Mouse (Mus musculus) neutrophil, adult 5-6 weeks (primary cell): ENCODE measurements around the gene Lad1. TPM values are rescaled to one million over a fixed set of nuclear protein-coding genes. Genes with fewer than 3 reads are reported as not detected.

Source experiments
- ATAC-seq: fragments of 151-379, 151-347 bp; 2 replicates; pipeline ENCODE4 v1.8.0; 2017; ENCODE audit warnings: mild to moderate bottlenecking, moderate TSS enrichment; ENCODE audit not compliant: insufficient number of reproducible peaks, poor library complexity, low FRiP score, severe bottlenecking; ENCODE audit errors: extremely low read depth
- total RNA-seq: library from RNA; stranded (forward); fragments of 200-1000 nt; gene quantifications from 2 replicates; pipeline ENCODE4 v1.2.3, GENCODE M21; 2017

Lad1 gene
- total RNA-seq, 1 experiment from 2014 or later, result 0.12 TPM

- no peak for ATAC-seq
These were observed 20.2 kb downstream of the Lad1 start for GRCm38 (mm10) chr1:135838626-135839025.

DNA sequence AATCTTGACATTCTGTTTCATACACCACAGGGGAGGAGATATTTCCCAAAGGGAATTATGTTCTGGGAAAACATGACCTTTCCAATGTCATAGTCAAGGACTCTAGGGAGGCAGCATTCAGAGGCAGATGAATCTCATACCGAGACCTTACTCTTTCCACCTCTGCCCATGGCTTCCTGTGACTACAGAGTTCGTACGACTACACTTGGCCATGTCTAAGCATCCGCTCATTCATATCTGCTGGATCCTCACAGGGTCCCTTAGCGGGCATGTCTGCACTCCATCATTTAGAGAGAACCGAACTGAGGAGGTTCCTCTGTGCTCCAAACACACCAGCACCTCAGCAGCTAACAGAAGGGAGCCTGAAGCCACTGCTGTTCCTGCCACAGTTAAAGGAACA is 20.7 kb downstream of the Lad1 start:
- no peak for ATAC-seq

- no peak for ATAC-seq
These were observed 22.4 kb downstream of the Lad1 start for GRCm38 (mm10) chr1:135840675-135841395.

- no peak for ATAC-seq
These were observed 25.3 kb downstream of the Lad1 start for GRCm38 (mm10) chr1:135843519-135844262.

DNA sequence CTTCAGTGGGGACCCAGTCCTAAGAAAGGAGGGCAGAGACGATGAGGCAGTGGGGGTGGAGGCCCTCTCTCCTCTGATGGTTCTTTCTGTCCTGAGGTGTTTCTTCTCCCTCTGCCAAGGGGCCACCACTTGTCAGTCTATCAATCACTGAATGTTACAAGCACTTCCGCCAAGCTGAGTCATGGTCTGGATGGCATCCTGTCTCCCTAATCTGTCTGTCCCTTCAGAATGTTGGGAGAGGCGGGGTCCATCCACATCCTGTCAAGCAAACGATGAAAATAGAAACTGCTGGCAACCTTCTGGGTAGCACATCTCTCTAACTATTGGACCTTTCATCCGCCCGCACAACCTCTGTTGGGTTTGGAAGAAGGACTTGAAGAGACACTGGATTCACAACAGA is 26.1 kb downstream of the Lad1 start:
- ATAC-seq, result no peak

- ATAC-seq, result no peak
These were observed 28.2 kb downstream of the Lad1 start for GRCm38 (mm10) chr1:135846632-135847031.

- 0 out of 2 replicates have a peak, but pooled peaks have one; percentile 23 for ATAC-seq
These were observed 28.8 kb downstream of the Lad1 start for GRCm38 (mm10) chr1:135847139-135847562.

GRCm38 (mm10) chr1:135847611-135848351 is 29.4 kb downstream of the Lad1 start:
- ATAC-seq, result no peak

DNA sequence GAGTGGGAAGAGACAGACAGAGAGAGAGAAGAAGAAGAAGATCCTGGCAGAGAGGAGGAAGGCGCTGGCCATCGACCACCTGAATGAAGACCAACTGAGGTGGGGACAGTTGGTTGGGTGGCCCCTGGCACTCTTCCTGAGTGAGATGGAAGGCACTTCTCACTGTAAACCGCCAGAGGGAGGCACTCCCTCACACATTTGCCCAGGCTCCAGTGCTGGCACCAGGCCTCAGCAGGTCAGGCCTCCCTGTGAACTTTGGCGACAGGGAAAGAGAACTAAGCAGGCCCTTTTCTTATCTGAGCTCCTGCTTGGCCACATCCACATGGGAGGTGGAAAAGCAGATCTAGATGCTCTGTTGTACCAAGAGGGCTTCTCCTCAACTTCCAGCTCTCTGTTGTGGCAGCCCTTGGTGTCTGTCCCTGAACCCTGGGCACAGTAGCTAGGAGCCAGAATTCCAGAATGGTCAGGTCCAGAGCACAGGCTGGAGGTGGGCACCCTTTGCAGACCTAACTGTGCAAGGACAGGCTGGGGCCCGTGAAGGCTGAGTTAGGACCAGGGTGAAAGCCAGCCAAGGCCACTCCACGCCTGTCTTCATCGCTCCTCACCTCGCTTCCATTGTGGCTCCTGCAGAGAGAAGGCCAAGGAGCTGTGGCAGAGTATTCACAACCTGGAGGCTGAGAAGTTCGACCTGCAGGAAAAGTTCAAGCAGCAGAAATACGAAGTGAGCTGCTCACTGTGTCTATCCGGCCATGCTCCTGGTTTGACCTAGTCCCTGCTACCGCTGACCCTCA is 32.5 kb downstream of the Lad1 start:
- no peak for ATAC-seq

- no peak for ATAC-seq
These were observed 33.8 kb downstream of the Lad1 start for GRCm38 (mm10) chr1:135852044-135852756.

DNA sequence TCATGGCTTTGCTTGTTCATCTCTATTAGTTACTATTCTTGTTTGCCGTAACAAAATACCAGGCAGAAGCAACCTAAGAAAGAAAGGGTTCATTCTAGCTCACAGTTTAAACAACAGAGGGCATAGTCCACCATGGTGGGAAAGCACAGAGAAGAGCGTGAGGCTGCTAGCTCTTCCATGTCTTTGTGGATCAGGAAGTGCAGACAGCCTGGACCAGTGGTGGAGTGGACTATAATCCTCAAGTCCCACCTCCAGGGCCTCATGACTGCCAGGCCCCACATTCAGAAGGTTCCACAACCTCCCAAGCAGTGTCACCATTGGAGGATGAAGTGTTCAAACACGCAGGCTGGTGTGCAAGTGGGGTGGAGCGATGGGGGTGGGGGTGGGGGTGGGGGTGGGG is 34.8 kb downstream of the Lad1 start:
- no peak for ATAC-seq

DNA sequence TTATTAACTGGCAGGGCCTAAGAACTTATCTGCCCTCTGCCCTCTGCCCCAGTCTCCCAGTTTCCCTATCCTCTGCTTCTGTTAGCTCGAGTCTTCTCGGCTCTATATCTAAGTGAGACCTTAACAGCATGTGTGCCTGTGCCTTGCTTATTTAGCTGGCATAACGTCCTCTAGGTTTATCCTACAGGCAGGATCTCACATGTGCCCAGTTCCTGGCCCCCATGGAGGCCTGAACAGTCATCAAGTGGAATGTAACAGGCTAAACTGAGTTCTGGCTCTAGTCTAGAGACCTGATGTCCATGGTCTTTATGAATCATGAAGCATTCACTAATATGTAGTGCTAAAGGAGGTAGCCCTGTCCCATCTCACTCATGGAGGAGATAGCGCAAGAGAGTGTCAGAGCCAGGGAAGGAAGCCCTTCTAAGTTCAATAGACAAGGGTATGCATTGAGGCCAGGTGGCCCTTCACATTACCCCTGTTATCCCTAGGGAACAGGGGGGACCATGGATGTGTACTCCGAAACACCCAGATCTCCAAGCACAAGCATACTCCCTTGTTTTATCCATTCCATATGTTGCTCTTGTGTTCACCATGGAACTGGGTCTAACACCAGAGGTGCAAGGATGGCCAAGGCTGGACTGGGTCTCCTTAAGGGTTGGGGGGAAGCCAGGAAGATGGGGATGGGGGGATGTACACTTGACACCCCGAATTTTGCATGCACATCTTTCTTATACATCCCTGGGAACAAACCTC is 36.4 kb downstream of the Lad1 start:
- no peak for ATAC-seq

DNA sequence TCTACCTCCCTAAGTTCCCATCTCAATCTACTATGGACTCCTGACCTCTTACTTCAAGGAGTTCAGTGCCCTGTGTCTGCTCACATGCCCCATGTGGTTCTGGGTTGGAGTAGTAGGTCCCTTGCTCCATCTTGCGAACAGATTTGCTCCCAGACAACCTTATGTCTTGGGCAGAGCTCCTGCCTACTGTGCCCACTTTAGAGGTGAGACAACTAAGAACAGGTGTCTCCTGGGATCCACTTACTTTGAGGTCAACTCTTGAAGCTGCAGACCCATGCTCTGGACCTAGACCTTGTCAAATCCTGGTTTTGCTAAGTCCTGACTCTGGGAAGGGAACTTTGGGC is 36.9 kb downstream of the Lad1 start:
- no peak for ATAC-seq

GRCm38 (mm10) chr1:135856070-135856469 is 37.7 kb downstream of the Lad1 start:
- no peak for ATAC-seq

DNA sequence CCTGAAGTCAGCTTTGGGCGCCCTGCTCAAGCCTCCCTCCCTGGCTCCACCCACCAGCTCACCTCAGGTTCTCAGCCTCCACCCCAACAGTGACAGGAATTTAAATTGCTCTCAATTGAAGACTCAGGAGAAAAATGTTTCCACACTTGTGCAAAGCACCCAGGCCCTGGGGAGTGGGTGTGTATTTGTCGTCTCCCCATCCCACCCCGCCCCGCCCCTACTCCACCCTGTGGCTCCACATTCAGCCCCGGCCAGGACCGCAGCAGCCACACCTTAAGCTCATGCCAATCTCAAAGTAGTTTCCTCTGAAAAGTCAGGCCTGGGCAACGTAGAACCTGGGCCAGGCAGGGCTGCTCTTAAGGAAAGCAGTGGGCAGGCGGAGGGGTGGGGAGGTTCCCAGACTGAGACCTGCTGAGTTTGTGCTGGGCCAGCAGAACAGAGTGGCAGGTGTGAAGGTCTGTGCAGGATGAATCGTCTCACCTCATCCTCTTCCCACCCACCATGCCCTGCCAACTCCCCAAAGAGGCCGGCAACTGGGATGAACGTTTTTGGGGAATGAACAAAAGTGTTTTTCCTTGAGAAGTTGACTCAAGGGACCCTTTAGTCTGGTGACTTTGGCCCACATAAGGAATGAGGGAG is 38.9 kb downstream of the Lad1 start:
- ATAC-seq, result no peak

DNA sequence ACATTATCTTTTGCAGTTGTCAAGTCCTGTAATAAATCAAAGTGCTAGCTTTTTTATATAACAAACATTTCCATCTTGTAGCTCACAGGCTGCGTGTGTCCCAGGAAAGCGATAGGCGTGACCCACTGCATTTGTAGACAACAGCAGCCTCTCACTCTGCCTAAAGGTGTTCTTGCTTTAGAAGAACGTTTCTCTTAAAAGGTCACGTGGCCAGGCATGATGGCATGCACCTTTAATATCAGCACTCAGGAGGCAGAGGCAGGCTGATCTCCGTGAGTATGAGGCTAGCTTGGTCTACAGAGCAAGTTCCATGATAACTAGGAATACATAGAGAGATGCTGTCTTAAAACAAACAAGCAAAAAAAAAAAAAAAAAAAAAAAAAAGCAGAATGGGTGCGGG is 40.1 kb downstream of the Lad1 start:
- ATAC-seq, result no peak

DNA sequence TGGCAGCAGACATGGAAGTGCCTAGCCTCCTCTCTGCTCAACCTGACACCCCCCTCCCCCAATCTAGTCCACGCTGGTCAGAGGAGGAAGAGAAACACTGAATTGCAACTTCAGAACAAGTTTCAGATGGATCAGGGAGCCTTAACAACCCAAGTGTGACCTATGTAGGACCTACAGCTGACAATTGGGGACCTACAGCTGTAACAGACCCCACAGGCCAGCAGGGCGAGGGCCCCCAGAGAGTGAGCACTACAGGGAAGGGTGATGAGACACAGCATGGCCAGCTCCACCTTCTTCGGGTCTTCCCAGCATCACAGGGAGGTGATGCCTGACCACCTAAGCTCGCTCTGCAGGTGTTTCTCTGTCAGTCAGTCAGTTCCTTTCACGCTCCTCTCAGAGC is 42.7 kb downstream of the Lad1 start:
- no peak for ATAC-seq
